Mouse (Mus musculus) MEL (cell line): ENCODE data around the gene Fam129c.

Experiments used
- CHD1 ChIP-seq: IDR thresholded peaks from 2 replicates; pipeline ENCODE4 v1.6.1; 2012; ENCODE audit warnings: low read depth, mild to moderate bottlenecking, inconsistent platforms, low read length, improper control_type of control experiment
- CTCF ChIP-seq, 3 experiments: IDR thresholded peaks in 2 of 3; conservative IDR thresholded peaks in 1 of 3; 2 replicates each; pipeline ENCODE4 v1.5.1; 2011 to 2012; ENCODE audit warnings: low read length in 3 of 3, low read depth in 2 of 3, mild to moderate bottlenecking in 2 of 3, improper control_type of control experiment in 1 of 3, inconsistent platforms in 1 of 3, mixed read lengths in 1 of 3, moderate library complexity in 1 of 3; ENCODE audit not compliant: control insufficient read depth in 1 of 3, insufficient read depth in 1 of 3, poor library complexity in 1 of 3, severe bottlenecking in 1 of 3
- E2F4 ChIP-seq: IDR thresholded peaks from 2 replicates; pipeline ENCODE4 v1.6.1; 2011; ENCODE audit warnings: low read depth, low read length, improper control_type of control experiment, borderline replicate concordance
- ELF1 ChIP-seq: IDR thresholded peaks from 2 replicates; pipeline ENCODE4 v1.6.1; 2014; ENCODE audit warnings: low read depth, mild to moderate bottlenecking, inconsistent platforms, low read length, improper control_type of control experiment, moderate library complexity
- EP300 ChIP-seq, 2 experiments: IDR thresholded peaks; 2 replicates each; pipeline ENCODE4 v1.6.1; 2011; ENCODE audit warnings: improper control_type of control experiment in 2 of 2, low read length in 2 of 2, low read depth in 1 of 2, mild to moderate bottlenecking in 1 of 2
- MAZ ChIP-seq: IDR thresholded peaks from 2 replicates; pipeline ENCODE4 v1.6.1; 2012; ENCODE audit warnings: low read depth, mild to moderate bottlenecking, inconsistent platforms, low read length, improper control_type of control experiment
- NRF1 ChIP-seq: IDR thresholded peaks from 2 replicates; pipeline ENCODE4 v1.6.1; 2014; ENCODE audit warnings: low read depth, mild to moderate bottlenecking, inconsistent platforms, low read length, improper control_type of control experiment, moderate library complexity; ENCODE audit not compliant: poor library complexity, insufficient read depth, severe bottlenecking
- POLR2A ChIP-seq, 2 experiments: IDR thresholded peaks; 2 replicates each; pipeline ENCODE4 v1.6.1; 2011 to 2012; ENCODE audit warnings: low read length in 2 of 2, mild to moderate bottlenecking in 2 of 2, control low read depth in 1 of 2, improper control_type of control experiment in 1 of 2, low read depth in 1 of 2, moderate library complexity in 1 of 2; ENCODE audit not compliant: control insufficient read depth in 1 of 2, insufficient read depth in 1 of 2, poor library complexity in 1 of 2
- POLR2AphosphoS2 ChIP-seq: IDR thresholded peaks from 2 replicates; pipeline ENCODE4 v1.6.1; 2011; ENCODE audit warnings: low read length, improper control_type of control experiment
- RCOR1 ChIP-seq: IDR thresholded peaks from 2 replicates; pipeline ENCODE4 v1.6.1; 2012; ENCODE audit warnings: low read depth, mild to moderate bottlenecking, inconsistent platforms, low read length, improper control_type of control experiment
- TAL1 ChIP-seq: IDR thresholded peaks from 2 replicates; pipeline ENCODE4 v1.6.1; 2012; ENCODE audit warnings: mild to moderate bottlenecking, inconsistent platforms, low read length, moderate library complexity, mixed read lengths
- ZC3H11A ChIP-seq: IDR thresholded peaks from 2 replicates; pipeline ENCODE4 v1.6.1; 2012; ENCODE audit warnings: low read depth, mild to moderate bottlenecking, inconsistent platforms, low read length, improper control_type of control experiment

GRCm38 (mm10) chr8:71563992-71564391 lies 33.5 kb upstream of the Fam129c start:
- TF ChIP-seq CHD1 = no peak
- TF ChIP-seq CTCF (IDR thresholded peaks at IDR 0.05 in 2 of 3, conservative IDR thresholded peaks at IDR 0.05 in 1 of 3; ENCODE audit: control insufficient read depth in 1 of 3, insufficient read depth in 1 of 3, low read depth in 2 of 3, low read length in 3 of 3, poor library complexity in 1 of 3, severe bottlenecking in 1 of 3) = peak; percentile 19 to 48 (median 27); a peak in 4 of 6 replicates
- TF ChIP-seq MAZ = no peak
- TF ChIP-seq EP300 (IDR thresholded peaks at IDR 0.05; ENCODE audit: low read depth in 1 of 2, low read length in 2 of 2) = no peak
- TF ChIP-seq POLR2A (IDR thresholded peaks at IDR 0.05; ENCODE audit: control insufficient read depth in 1 of 2, insufficient read depth in 1 of 2, low read depth in 1 of 2, low read length in 2 of 2, poor library complexity in 1 of 2) = no peak
- TF ChIP-seq E2F4 = no peak
- no peak for TF ChIP-seq RCOR1
- no peak for TF ChIP-seq ZC3H11A
- TF ChIP-seq ELF1 = no peak
- TF ChIP-seq TAL1 = no peak
- no peak for TF ChIP-seq NRF1
- TF ChIP-seq POLR2AphosphoS2 = no peak
